Mouse (Mus musculus): Measurements from ENCODE around the gene Dab1. TPM values are rescaled to one million over a fixed set of nuclear protein-coding genes. Genes with fewer than 3 reads are reported as not detected.

Dab1 gene
- total RNA-seq, 4 experiments from 2014 or later = 133 to 154 (median 143) TPM

- peak; percentile 70 to 83 for DNase-seq (ENCODE audit: low spot score in 2 of 2)
These were observed 748.0 kb downstream of the Dab1 start for GRCm38 (mm10) chr4:104366894-104367740.

- peak in 1 of 2 experiments; percentile 39 for DNase-seq (ENCODE audit: low spot score in 2 of 2)
These were observed 748.7 kb downstream of the Dab1 start for GRCm38 (mm10) chr4:104367741-104368411.

- DNase-seq (ENCODE audit: low spot score in 2 of 2) = peak; percentile 51 to 60
These were observed 749.4 kb downstream of the Dab1 start for GRCm38 (mm10) chr4:104368561-104369021.

- no peak for DNase-seq (ENCODE audit: low spot score in 2 of 2)
These were observed 749.9 kb downstream of the Dab1 start for GRCm38 (mm10) chr4:104369091-104369490.

GRCm38 (mm10) chr4:104371136-104371535 is 752.0 kb downstream of the Dab1 start:
- DNase-seq (ENCODE audit: low spot score in 2 of 2) = no peak

- DNase-seq (ENCODE audit: low spot score in 2 of 2) = no peak
These were observed 755.0 kb downstream of the Dab1 start for GRCm38 (mm10) chr4:104374191-104374590.

- no peak for DNase-seq (ENCODE audit: low spot score in 2 of 2)
These were observed 765.5 kb downstream of the Dab1 start for GRCm38 (mm10) chr4:104384704-104385103.

GRCm38 (mm10) chr4:104385272-104385671 is 766.1 kb downstream of the Dab1 start:
- no peak for DNase-seq (ENCODE audit: low spot score in 2 of 2)

GRCm38 (mm10) chr4:104395515-104395914 is 776.4 kb downstream of the Dab1 start:
- peak; percentile 26 to 39 for DNase-seq (ENCODE audit: low spot score in 2 of 2)

- DNase-seq (ENCODE audit: low spot score in 2 of 2) = no peak
These were observed 776.9 kb downstream of the Dab1 start for GRCm38 (mm10) chr4:104396095-104396494.

GRCm38 (mm10) chr4:104399106-104399730 is 780.1 kb downstream of the Dab1 start:
- peak; percentile 48 to 55 for DNase-seq (ENCODE audit: low spot score in 2 of 2)

GRCm38 (mm10) chr4:104404099-104404498 is 784.9 kb downstream of the Dab1 start:
- DNase-seq (ENCODE audit: low spot score in 2 of 2) = no peak

- DNase-seq (ENCODE audit: low spot score in 2 of 2) = no peak
These were observed 791.8 kb downstream of the Dab1 start for GRCm38 (mm10) chr4:104410922-104411321.

GRCm38 (mm10) chr4:104415482-104415881 is 796.3 kb downstream of the Dab1 start:
- DNase-seq (ENCODE audit: low spot score in 2 of 2) = no peak

GRCm38 (mm10) chr4:104418354-104418753 is 799.2 kb downstream of the Dab1 start:
- DNase-seq (ENCODE audit: low spot score in 2 of 2) = no peak

GRCm38 (mm10) chr4:104420983-104421680 is 802.0 kb downstream of the Dab1 start:
- DNase-seq (ENCODE audit: low spot score in 2 of 2) = no peak

- DNase-seq (ENCODE audit: low spot score in 2 of 2) = no peak
These were observed 810.0 kb downstream of the Dab1 start for GRCm38 (mm10) chr4:104429127-104429526.

- DNase-seq (ENCODE audit: low spot score in 2 of 2) = no peak
These were observed 812.2 kb downstream of the Dab1 start for GRCm38 (mm10) chr4:104431231-104431855.

GRCm38 (mm10) chr4:104432150-104432549 is 813.0 kb downstream of the Dab1 start:
- no peak for DNase-seq (ENCODE audit: low spot score in 2 of 2)

GRCm38 (mm10) chr4:104435736-104436135 is 816.6 kb downstream of the Dab1 start:
- no peak for DNase-seq (ENCODE audit: low spot score in 2 of 2)

- no peak for DNase-seq (ENCODE audit: low spot score in 2 of 2)
These were observed 817.3 kb downstream of the Dab1 start for GRCm38 (mm10) chr4:104436411-104436810.

Data from layer of hippocampus, adult 8-10 months (tissue).